Mouse (Mus musculus): ENCODE measurements around the gene Gapvd1.
A peak's percentile ranks its signal among the peaks of the same experiment; 100 is the strongest.
"Not testable (repeated sequence)": the region's sequence is repeated elsewhere in the genome, so short reads cannot be mapped to it uniquely, and the experiment has no call there.

Gene Gapvd1

GRCm38 (mm10) chr2:34771368-34772226, 16.6 kb upstream of the Gapvd1 start, which contains the start of gene Hspa5:
Gene Hspa5, plus strand, starts transcription at chr2:34771970.
- peak; percentile 100 for DNase-seq (ENCODE audit: low spot score)

- no peak for DNase-seq (ENCODE audit: low spot score)
These were observed 15.9 kb upstream of the Gapvd1 start for GRCm38 (mm10) chr2:34770951-34771350.

DNA sequence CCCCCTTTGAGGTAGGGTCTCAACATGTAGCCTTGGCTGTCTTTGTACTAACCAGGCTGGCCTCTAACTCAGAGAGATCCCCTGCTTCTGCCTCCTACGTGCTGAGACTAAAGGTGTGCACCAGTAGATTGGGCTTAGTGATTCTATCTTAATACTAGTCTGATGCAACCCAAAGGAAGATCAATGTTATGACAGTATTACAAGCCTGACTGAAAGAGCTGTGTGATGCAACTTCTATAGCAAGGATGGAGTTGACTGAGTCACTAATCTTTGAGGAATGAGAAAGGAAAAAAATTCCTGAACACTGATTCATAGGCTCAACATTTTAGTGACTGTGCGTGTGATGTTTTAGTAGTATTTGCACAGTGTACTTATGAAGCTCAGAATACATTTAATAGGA, 15.0 kb upstream of the Gapvd1 start:
- DNase-seq (ENCODE audit: low spot score) = peak; percentile 86

GRCm38 (mm10) chr2:34764801-34765200, 9.8 kb upstream of the Gapvd1 start:
- no peak for DNase-seq (ENCODE audit: low spot score)

GRCm38 (mm10) chr2:34762872-34763271, 7.8 kb upstream of the Gapvd1 start:
- DNase-seq (ENCODE audit: low spot score) = peak; percentile 39

- DNase-seq (ENCODE audit: low spot score) = no peak
These were observed 7.1 kb upstream of the Gapvd1 start for GRCm38 (mm10) chr2:34762174-34762573.

DNA sequence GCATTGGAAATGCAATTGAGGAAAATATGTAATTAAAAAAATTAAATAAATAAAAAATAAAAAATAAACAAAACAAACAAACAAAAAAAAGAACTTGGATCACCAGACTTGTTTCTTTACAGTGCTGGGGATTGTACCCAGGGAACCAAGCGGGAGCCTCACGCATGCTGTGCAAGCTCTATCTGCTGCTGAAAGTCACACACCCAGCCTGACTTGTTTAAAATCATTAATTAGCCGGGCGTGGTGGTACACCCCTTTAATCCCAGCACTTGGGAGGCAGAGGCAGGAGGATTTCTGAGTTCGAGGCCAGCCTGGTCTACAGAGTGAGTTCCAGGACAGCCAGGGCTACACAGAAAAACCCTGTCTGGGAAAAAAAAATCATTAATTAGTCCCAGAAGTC, 6.2 kb upstream of the Gapvd1 start:
- DNase-seq (ENCODE audit: low spot score) = not testable (repeated sequence)

- DNase-seq (ENCODE audit: low spot score) = no peak
These were observed 2.3 kb upstream of the Gapvd1 start for GRCm38 (mm10) chr2:34757341-34757740.

GRCm38 (mm10) chr2:34753811-34754550, 1.1 kb downstream of the Gapvd1 start:
- DNase-seq (ENCODE audit: low spot score) = peak; percentile 93

- DNase-seq (ENCODE audit: low spot score) = no peak
These were observed 4.8 kb downstream of the Gapvd1 start for GRCm38 (mm10) chr2:34750245-34750644.

DNA sequence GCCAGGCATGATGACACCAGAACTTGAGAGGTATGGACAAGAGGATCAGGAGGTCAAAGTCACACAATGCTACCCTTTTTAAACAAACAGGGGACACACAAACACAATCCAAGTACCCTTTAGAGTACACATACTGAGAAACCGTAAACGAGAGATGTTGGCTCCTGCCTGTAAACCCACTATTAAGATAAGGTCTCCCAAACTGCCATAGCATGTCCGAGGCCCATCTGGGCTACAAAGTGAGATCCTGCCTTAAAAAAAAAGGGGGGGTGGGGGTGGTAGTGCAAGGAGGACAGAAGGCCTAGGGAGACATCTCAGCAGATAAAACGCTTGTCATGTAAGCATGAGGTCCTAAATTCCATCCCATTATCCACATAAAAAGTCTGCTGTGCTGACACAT, 6.6 kb downstream of the Gapvd1 start:
- no peak for DNase-seq (ENCODE audit: low spot score)

DNA sequence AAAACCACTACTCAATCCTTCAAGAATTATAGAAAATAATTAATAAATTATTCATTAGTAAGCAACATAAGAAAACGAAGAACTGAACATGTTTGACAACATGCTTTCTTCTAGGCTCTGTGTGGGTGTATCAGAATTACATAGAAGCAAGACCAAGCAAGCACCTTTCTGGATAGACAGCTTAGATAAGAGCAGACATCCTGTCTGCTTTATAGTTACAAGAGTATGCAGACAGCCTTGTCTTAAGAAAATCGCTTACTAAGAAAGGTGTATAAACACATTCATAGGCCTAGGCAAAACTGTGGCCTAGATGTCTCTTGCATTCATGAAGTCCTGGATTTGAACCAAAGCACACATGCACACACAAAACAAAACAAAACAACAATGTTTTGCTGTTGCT, 9.4 kb downstream of the Gapvd1 start:
- DNase-seq (ENCODE audit: low spot score) = no peak

DNA sequence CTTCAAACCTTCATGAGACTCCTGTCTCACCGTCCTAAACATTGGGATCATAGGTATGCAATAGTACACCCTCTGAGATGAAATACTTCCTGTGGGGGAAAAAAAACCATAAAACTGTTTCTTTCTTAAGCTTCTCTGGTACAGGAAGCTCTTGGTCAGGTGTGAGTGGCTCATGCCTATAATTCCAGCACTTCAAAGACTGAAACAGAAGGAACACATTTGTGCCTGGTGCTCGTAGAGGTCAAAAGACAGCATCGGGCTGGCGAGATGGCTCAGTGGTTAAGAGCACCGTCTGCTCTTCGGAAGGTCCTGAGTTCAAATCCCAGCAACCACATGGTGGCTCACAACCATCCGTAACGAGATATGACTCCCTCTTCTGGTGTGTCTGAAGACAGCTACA, 10.6 kb downstream of the Gapvd1 start:
- no peak for DNase-seq (ENCODE audit: low spot score)

DNA sequence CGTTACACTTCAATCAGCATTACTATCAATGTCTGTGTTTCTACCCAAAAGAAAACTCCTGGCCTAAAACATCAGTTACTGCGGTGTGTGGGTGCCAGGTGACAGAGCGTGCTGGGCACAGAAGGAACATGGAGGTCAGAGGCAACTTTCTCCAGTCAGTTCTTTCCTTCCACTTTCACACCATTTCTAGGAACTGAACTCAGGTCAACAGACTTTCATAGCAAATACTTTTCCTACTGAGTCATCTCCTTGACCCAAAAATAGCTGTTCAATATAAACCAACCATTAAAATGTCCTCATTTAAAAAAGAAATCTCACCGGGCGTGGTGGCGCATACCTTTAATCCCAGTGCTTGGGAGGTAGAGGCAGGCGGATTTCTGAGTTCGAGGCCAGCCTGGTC, 12.4 kb downstream of the Gapvd1 start:
- DNase-seq (ENCODE audit: low spot score) = no peak

GRCm38 (mm10) chr2:34741390-34742159, 13.5 kb downstream of the Gapvd1 start:
- no peak for DNase-seq (ENCODE audit: low spot score)

GRCm38 (mm10) chr2:34739684-34740391, 15.2 kb downstream of the Gapvd1 start:
- DNase-seq (ENCODE audit: low spot score) = no peak

GRCm38 (mm10) chr2:34737911-34738310, 17.1 kb downstream of the Gapvd1 start:
- no peak for DNase-seq (ENCODE audit: low spot score)

- no peak for DNase-seq (ENCODE audit: low spot score)
These were observed 18.4 kb downstream of the Gapvd1 start for GRCm38 (mm10) chr2:34736626-34737025.

DNA sequence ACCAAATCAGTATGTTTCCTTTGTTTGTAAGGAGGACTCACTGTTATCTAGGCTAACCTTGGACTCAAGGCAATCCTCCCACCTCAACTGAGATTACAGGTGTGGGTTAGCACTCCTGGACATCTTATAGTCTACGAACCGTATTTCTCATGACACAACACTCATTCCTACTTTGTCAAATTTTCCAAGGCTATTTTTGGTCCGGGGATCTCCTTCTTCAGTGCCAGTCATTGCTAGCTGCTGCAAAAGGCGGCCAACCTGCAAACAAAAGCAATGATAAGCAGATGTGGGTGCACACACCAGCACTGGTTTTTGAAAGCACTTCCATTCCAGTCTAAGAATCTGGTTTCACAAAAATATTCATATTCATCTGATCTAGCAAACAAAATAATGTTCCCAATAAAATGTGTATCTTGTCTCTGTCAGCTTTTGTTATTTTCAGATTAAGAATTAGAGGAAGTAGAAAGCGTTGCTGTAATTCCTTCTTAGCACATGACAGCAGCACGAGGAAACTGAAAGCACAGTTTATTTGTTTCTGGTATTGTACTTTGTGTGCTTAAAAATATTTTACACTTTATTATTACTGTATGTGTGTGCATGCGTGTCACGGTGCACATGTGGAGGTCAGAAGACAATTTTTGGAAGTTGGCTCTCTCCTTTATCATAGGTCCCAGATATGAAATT, 27.8 kb downstream of the Gapvd1 start:
- DNase-seq (ENCODE audit: low spot score) = no peak

- no peak for DNase-seq (ENCODE audit: low spot score)
These were observed 29.8 kb downstream of the Gapvd1 start for GRCm38 (mm10) chr2:34725269-34725668.

- no peak for DNase-seq (ENCODE audit: low spot score)
These were observed 36.8 kb downstream of the Gapvd1 start for GRCm38 (mm10) chr2:34718196-34718595.

Measured in MN1 (cell line).